Mouse (Mus musculus) frontal cortex, postnatal 10 days (tissue): ENCODE measurements around the gene Tulp3.
"Not testable (repeated sequence)": the region's sequence is repeated elsewhere in the genome, so short reads cannot be mapped to it uniquely, and the experiment has no call there.

Experiments used
- DNase-seq, 2 experiments: peaks; one replicate each; pipeline ENCODE4 v3.0.0; 2022; ENCODE audit warnings: low spot score in 2 of 2, mixed read lengths in 1 of 2

The Tulp3 gene

GRCm38 (mm10) chr6:128358999-128359398 is 3.3 kb upstream of the Tulp3 start:
- DNase-seq, result peak in 1 of 2 experiments; percentile 69

GRCm38 (mm10) chr6:128355201-128355681 is 410 bp downstream of the Tulp3 start:
- DNase-seq, result peak; percentile 48 to 49

GRCm38 (mm10) chr6:128354140-128354539 is 1.5 kb downstream of the Tulp3 start:
- no peak for DNase-seq

GRCm38 (mm10) chr6:128349711-128350110 is 5.9 kb downstream of the Tulp3 start:
- peak; percentile 32 to 45 for DNase-seq

GRCm38 (mm10) chr6:128346782-128347181 is 8.9 kb downstream of the Tulp3 start:
- no peak for DNase-seq

- DNase-seq, result no peak
Observed at GRCm38 (mm10) chr6:128345623-128346022, 10.0 kb downstream of the Tulp3 start.

GRCm38 (mm10) chr6:128341956-128342723 is 13.5 kb downstream of the Tulp3 start:
- DNase-seq, result no peak

- no peak for DNase-seq
Observed at GRCm38 (mm10) chr6:128338876-128339275, 16.8 kb downstream of the Tulp3 start.

GRCm38 (mm10) chr6:128337467-128337866 is 18.2 kb downstream of the Tulp3 start:
- no peak for DNase-seq

- peak in 1 of 2 experiments; percentile 67 for DNase-seq
Observed at GRCm38 (mm10) chr6:128334397-128335124, 21.1 kb downstream of the Tulp3 start.

GRCm38 (mm10) chr6:128318317-128318716 is 37.3 kb downstream of the Tulp3 start:
- peak in 1 of 2 experiments; percentile 55 for DNase-seq

GRCm38 (mm10) chr6:128315597-128315996 is 40.1 kb downstream of the Tulp3 start:
- DNase-seq, result no peak

GRCm38 (mm10) chr6:128314796-128315195 is 40.9 kb downstream of the Tulp3 start:
- no peak for DNase-seq

GRCm38 (mm10) chr6:128308311-128308710 is 47.3 kb downstream of the Tulp3 start:
- no peak for DNase-seq

GRCm38 (mm10) chr6:128304801-128305200 is 50.9 kb downstream of the Tulp3 start:
- DNase-seq, result no peak

- not testable (repeated sequence) for DNase-seq
Observed at GRCm38 (mm10) chr6:128302640-128303039, 53.0 kb downstream of the Tulp3 start.

- DNase-seq, result no peak
Observed at GRCm38 (mm10) chr6:128301891-128302290, 53.8 kb downstream of the Tulp3 start.

GRCm38 (mm10) chr6:128301458-128301857 is 54.2 kb downstream of the Tulp3 start:
- DNase-seq, result no peak

GRCm38 (mm10) chr6:128300134-128301001 is 55.3 kb downstream of the Tulp3 start, which contains the start of gene Tead4:
Gene Tead4 (minus strand): TSS chr6:128300823.
- peak in 1 of 2 experiments; percentile 22 for DNase-seq

- DNase-seq, result no peak
Observed at GRCm38 (mm10) chr6:128299292-128300133, 56.1 kb downstream of the Tulp3 start.

- no peak for DNase-seq
Observed at GRCm38 (mm10) chr6:128298246-128298645, 57.4 kb downstream of the Tulp3 start.
